Mouse (Mus musculus) mouse embryonic stem cell (cell line): ENCODE measurements around the gene Fzd9.

Source experiments
- in situ Hi-C, 2 experiments: fragments of 300-500 bp; cut with MboI; formaldehyde crosslinking; loops; 1 replicate in 1 of 2; 3 replicates in 1 of 2; pipeline ENCODE4 v1.14.3; 2019 to 2020; ENCODE audit warnings: low sequenced_read_pairs in 2 of 2, low pct_unique_long_range_greater_than_20kb in 1 of 2, mixed read lengths in 1 of 2; ENCODE audit not compliant: unreplicated experiment in 1 of 2

Fzd9 gene

GRCm38 (mm10) chr5:135251079-135251454 is at the start of gene Fzd9:
Gene Fzd9, minus strand, starts transcription at chr5:135251230.
- in situ Hi-C loops: no loop called here

GRCm38 (mm10) chr5:135292001-135292400 is 41.0 kb upstream of the Fzd9 start:
- in situ Hi-C loops: loop anchor here in 1 of 2 experiments (25.0 kb wide), 1 partner anchor 380 kb away; the partner anchor contains the start of genes Cldn13 and Tmem270

- in situ Hi-C loops: loop anchor here in 1 of 2 experiments (25.0 kb wide), 1 partner anchor 379 kb away; the partner anchor contains the start of genes Cldn13 and Tmem270
Observed at GRCm38 (mm10) chr5:135291193-135291592, 40.2 kb upstream of the Fzd9 start.

- in situ Hi-C loops: loop anchor here in 1 of 2 experiments (25.0 kb wide), 1 partner anchor 378 kb away; the partner anchor contains the start of genes Cldn13 and Tmem270
Observed at GRCm38 (mm10) chr5:135290703-135291102, 39.7 kb upstream of the Fzd9 start.

- in situ Hi-C loops: loop anchor here in 1 of 2 experiments (5.0 to 25.0 kb wide), 2 partner anchors 50 to 375 kb away; partner anchors contain the start of genes Cldn13 and Tmem270
Observed at GRCm38 (mm10) chr5:135286926-135287325, 35.9 kb upstream of the Fzd9 start.

- in situ Hi-C loops: loop anchor here in 1 of 2 experiments (5.0 to 25.0 kb wide), 2 partner anchors 49 to 374 kb away; partner anchors contain the start of genes Cldn13 and Tmem270
Observed at GRCm38 (mm10) chr5:135286185-135286584, 35.2 kb upstream of the Fzd9 start.

- in situ Hi-C loops: loop anchor here in 1 of 2 experiments (5.0 to 25.0 kb wide), 2 partner anchors 48 to 373 kb away; partner anchors contain the start of genes Cldn13 and Tmem270
Observed at GRCm38 (mm10) chr5:135285211-135285610, 34.2 kb upstream of the Fzd9 start.

GRCm38 (mm10) chr5:135280226-135280625 is 29.2 kb upstream of the Fzd9 start:
- in situ Hi-C loops: loop anchor here in 1 of 2 experiments (25.0 kb wide), 1 partner anchor 368 kb away; the partner anchor contains the start of genes Cldn13 and Tmem270

- in situ Hi-C loops: loop anchor here in 1 of 2 experiments (25.0 kb wide), 1 partner anchor 364 kb away; the partner anchor contains the start of genes Cldn13 and Tmem270
Observed at GRCm38 (mm10) chr5:135276597-135276996, 25.6 kb upstream of the Fzd9 start.

GRCm38 (mm10) chr5:135274663-135275396 is 23.8 kb upstream of the Fzd9 start:
- in situ Hi-C loops: loop anchor here in 1 of 2 experiments (25.0 kb wide), 1 partner anchor 363 kb away; the partner anchor contains the start of genes Cldn13 and Tmem270

GRCm38 (mm10) chr5:135271563-135272165 is 20.6 kb upstream of the Fzd9 start:
- in situ Hi-C loops: no loop called here

GRCm38 (mm10) chr5:135270361-135270760 is 19.3 kb upstream of the Fzd9 start:
- in situ Hi-C loops: no loop called here

- in situ Hi-C loops: no loop called here
Observed at GRCm38 (mm10) chr5:135269451-135269850, 18.4 kb upstream of the Fzd9 start.

GRCm38 (mm10) chr5:135264548-135264947 is 13.5 kb upstream of the Fzd9 start:
- in situ Hi-C loops: no loop called here

GRCm38 (mm10) chr5:135263866-135264503 is 13.0 kb upstream of the Fzd9 start:
- in situ Hi-C loops: no loop called here

- in situ Hi-C loops: no loop called here
Observed at GRCm38 (mm10) chr5:135258280-135259150, 7.5 kb upstream of the Fzd9 start.

GRCm38 (mm10) chr5:135257559-135257958 is 6.5 kb upstream of the Fzd9 start:
- in situ Hi-C loops: no loop called here

- in situ Hi-C loops: no loop called here
Observed at GRCm38 (mm10) chr5:135256166-135256565, 5.1 kb upstream of the Fzd9 start.
